Mouse (Mus musculus) liver, adult 2 months (tissue): ENCODE results near the gene Prdm2. TPM values are rescaled to one million over a fixed set of nuclear protein-coding genes. Genes with fewer than 3 reads are reported as not detected.

Source experiments
- DNase-seq: peaks from one replicate; pipeline ENCODE4 v3.0.0-alpha.2; 2011; ENCODE audit warnings: low read depth, low spot score; ENCODE audit errors: extremely low read depth
- H3K27ac ChIP-seq: fragments of 200-500 bp; replicated peaks from 2 replicates; pipeline ENCODE4 v1.5.1; 2012; ENCODE audit warnings: low read depth, mild to moderate bottlenecking, control low read depth, inconsistent platforms, low read length; ENCODE audit not compliant: insufficient read depth
- H3K27me3 ChIP-seq: fragments of 200-500 bp; 2 replicates; pipeline ENCODE4 v1.6.1; 2012; ENCODE audit warnings: mild to moderate bottlenecking, moderate library complexity, low read length, inconsistent platforms; ENCODE audit not compliant: control insufficient read depth, insufficient read depth
- H3K36me3 ChIP-seq: fragments of 200-500 bp; 2 replicates; pipeline ENCODE4 v1.6.1; 2012; ENCODE audit warnings: low read length, inconsistent platforms; ENCODE audit not compliant: control insufficient read depth, insufficient read depth
- H3K4me1 ChIP-seq: fragments of 200-500 bp; 2 replicates; pipeline ENCODE4 v1.6.1; 2011; ENCODE audit warnings: low read length; ENCODE audit not compliant: control insufficient read depth, insufficient read depth
- H3K4me3 ChIP-seq: fragments of 200-500 bp; 2 replicates; pipeline ENCODE4 v1.5.1; 2011; ENCODE audit warnings: low read depth, mild to moderate bottlenecking, control low read depth, low read length, moderate library complexity; ENCODE audit not compliant: insufficient read depth
- H3K79me2 ChIP-seq: fragments of 200-500 bp; 2 replicates; pipeline ENCODE4 v1.6.1; 2012; ENCODE audit warnings: inconsistent platforms, mild to moderate bottlenecking, low read length, moderate library complexity; ENCODE audit not compliant: control insufficient read depth, insufficient read depth
- H3K9ac ChIP-seq: fragments of 200-500 bp; 2 replicates; pipeline ENCODE4 v1.6.1; 2012; ENCODE audit warnings: low read depth, mild to moderate bottlenecking, control low read depth, inconsistent platforms, low read length
- CTCF ChIP-seq: fragments of 200-500 bp; IDR thresholded peaks from 2 replicates; pipeline ENCODE4 v1.5.1; 2011; ENCODE audit warnings: low read depth, low read length, control low read depth
- POLR2A ChIP-seq: fragments of 200-500 bp; IDR thresholded peaks from 2 replicates; pipeline ENCODE4 v1.6.1; 2011; ENCODE audit warnings: low read length, control low read depth; ENCODE audit not compliant: insufficient read depth; ENCODE audit errors: extremely low read depth
- WGBS: fragments of 180-500 bp; shearing (Covaris S2); methylation state at CpG from one replicate; pipeline ENCODE4 v1.1.7; 2018; 5-methylcytosine and 5-hydroxymethylcytosine counted together
- polyA plus RNA-seq: library from polyadenylated mRNA; depleted of rRNA; stranded (reverse); fragments of >200 nt; gene quantifications from 2 replicates; pipeline ENCODE4 v1.2.3, GENCODE M21; 2012; rRNA removed
- total RNA-seq: library from RNA; depleted of rRNA; stranded (reverse); fragments of >200 nt; gene quantifications from 2 replicates; pipeline ENCODE4 v1.2.3, GENCODE M21; 2014; rRNA removed

The Prdm2 gene
- total and polyA plus RNA-seq, 2 experiments: 6.9 to 7.9 TPM

DNA sequence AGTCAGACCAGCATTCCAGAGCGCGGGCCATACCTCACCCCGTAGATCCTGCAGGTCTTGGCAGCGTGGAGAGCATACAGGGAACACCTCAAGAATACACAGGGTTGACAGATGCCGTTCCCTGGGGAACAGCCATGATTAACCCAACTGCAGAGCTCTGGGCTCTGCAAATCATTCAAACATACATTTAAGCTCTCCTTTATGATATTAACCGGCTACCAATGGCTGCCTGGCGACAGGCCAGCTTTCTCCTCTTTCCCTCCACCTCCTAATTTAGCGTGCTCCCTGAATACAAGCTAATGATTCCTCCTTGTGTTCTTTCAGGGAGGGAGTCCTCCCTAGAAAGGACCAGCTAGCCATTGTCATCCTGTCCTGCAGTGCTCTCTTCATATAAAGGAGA, 141.0 kb downstream of the Prdm2 start:
- no peak overlapping the region for H3K9ac ChIP-seq
- H3K27ac ChIP-seq: no peak overlapping the region
- no peak for TF ChIP-seq POLR2A
- no peak for TF ChIP-seq CTCF
- H3K79me2 ChIP-seq: no peaks in the 10 kb centered on the region
- no peaks in the 10 kb centered on the region for H3K4me1 ChIP-seq
- DNase-seq: no peak
- H3K4me3 ChIP-seq: no peak overlapping the region
- WGBS: 64% methylated on average over 8 of the region's 8 CpGs
- no peaks in the 10 kb centered on the region for H3K36me3 ChIP-seq
- H3K27me3 ChIP-seq: no peaks in the 10 kb centered on the region

DNA sequence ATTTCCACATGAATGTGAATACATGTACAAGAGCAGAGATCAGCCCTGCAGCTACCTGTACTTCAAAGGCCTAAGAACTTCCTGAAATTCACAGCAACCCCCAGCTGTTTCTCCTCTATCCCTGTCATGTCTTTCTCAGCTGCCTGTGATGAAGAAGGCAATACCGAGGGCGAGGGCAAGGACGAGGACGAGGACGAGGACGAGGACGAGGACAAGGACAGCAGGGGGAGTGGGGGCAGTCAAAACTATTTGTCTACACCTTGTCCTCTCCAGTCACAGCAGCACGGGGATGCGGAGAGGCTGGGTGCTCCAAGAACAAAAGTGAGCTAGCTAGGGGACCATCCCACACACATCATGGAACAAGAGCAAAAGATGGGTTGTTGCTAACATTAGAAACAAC, 145.8 kb downstream of the Prdm2 start:
- H3K27ac ChIP-seq: no peak overlapping the region
- H3K79me2 ChIP-seq: no peaks in the 10 kb centered on the region
- no peak overlapping the region for H3K9ac ChIP-seq
- H3K36me3 ChIP-seq: no peaks in the 10 kb centered on the region
- no peak for TF ChIP-seq POLR2A
- no peak for TF ChIP-seq CTCF
- H3K4me3 ChIP-seq: no peak overlapping the region
- 94% methylated on average over 9 of the region's 9 CpGs for WGBS
- DNase-seq: no peak
- no peaks in the 10 kb centered on the region for H3K27me3 ChIP-seq
- no peaks in the 10 kb centered on the region for H3K4me1 ChIP-seq

DNA sequence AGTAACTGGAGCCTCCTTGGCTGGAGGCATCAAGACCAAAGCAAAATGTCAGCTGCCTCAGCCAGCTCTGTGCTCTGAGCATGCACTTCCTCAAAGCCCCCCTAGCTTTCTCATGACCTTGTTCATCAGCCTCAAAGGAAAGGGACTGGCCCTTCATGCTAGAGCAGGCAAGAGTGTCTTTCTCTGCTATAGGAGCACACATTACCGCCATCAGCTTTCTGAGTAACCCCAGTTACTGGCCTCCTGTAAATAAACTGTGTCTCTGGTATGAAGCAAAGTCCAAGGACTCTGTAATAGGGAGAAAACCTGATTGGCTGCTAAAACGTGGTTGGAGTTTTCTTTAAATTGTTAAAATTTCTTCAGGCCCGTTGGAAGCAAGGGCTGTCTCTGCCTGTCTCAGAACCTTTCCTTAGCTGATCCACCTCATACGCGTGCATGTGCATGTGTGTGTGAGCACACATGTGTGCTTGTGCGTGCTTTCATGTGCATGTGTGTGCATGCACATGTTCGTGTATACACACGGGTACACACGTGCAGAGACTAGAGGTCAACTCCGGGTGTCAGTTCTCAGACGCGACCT, 153.9 kb downstream of the Prdm2 start:
- no peak overlapping the region for H3K27ac ChIP-seq
- no peaks in the 10 kb centered on the region for H3K79me2 ChIP-seq
- TF ChIP-seq CTCF: no peak
- TF ChIP-seq POLR2A: no peak
- no peaks in the 10 kb centered on the region for H3K36me3 ChIP-seq
- no peaks in the 10 kb centered on the region for H3K4me1 ChIP-seq
- H3K4me3 ChIP-seq: no peak overlapping the region
- 67% methylated on average over 12 of the region's 12 CpGs for WGBS
- no peak overlapping the region for H3K9ac ChIP-seq
- H3K27me3 ChIP-seq: no peaks in the 10 kb centered on the region
- DNase-seq: no peak

Other genes with a start within 250 kb of the Prdm2 start
- gene Pdpn, start 86.6 kb upstream of the Prdm2 start, total RNA-seq: 0.40 TPM in 1 of 2 replicates, not detected in the other
- 0.17 and 0.39 TPM in 2 replicates for gene Pdpn, start 86.6 kb upstream of the Prdm2 start, polyA plus RNA-seq
- gene Lrrc38, start 136.8 kb upstream of the Prdm2 start, total RNA-seq: not detected in 2 replicates
- not detected in 2 replicates for gene Lrrc38, start 136.8 kb upstream of the Prdm2 start, polyA plus RNA-seq
- not detected in 2 replicates for gene Pramel1, start 181.4 kb upstream of the Prdm2 start, total RNA-seq
- not detected in 2 replicates for gene Pramel1, start 181.4 kb upstream of the Prdm2 start, polyA plus RNA-seq
- gene Pramef8, start 199.4 kb upstream of the Prdm2 start, total RNA-seq: 5.2 and 7.8 TPM in 2 replicates
- 2.1 and 2.3 TPM in 2 replicates for gene Pramef8, start 199.4 kb upstream of the Prdm2 start, polyA plus RNA-seq
- gene Oog4, start 237.3 kb upstream of the Prdm2 start, total RNA-seq: not detected in 2 replicates
- gene Oog4, start 237.3 kb upstream of the Prdm2 start, polyA plus RNA-seq: not detected in 2 replicates